Mouse (Mus musculus): Measurements from ENCODE around the gene Gm43191.
"Not testable (repeated sequence)": the region's sequence is repeated elsewhere in the genome, so short reads cannot be mapped to it uniquely, and the experiment has no call there.

The Gm43191 gene

DNA sequence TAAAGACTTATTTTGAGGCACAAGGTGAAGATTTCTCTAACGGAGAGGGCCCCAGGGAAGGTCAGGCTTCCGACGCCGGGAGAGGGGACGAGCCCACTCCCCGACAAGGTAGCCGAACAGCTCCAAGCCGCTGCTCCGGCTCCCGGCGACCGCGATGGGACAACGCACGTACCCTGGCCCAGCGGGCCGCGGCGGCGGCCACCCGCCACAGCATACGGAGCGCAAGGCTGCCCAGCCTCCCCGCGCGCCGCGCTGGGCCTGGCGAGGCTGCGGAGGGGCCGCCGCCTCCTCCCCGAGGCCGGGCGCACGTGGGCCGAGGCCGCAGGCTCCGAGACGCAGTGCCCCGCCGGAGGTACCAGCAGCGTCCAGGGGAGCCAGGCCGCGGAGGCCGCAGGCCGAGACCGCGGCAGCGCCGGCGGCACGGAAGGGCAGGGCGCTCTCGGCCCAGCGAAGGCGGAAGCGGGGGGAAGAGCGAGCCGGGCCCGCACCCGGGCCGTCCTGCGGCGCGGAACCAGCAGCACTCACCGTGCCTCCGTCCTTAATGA is 19.1 kb downstream of the Gm43191 start:
- DNase-seq (ENCODE audit: low read depth, low spot score), result no peak

GRCm38 (mm10) chr3:116661288-116661869 is 19.7 kb downstream of the Gm43191 start:
- no peak for DNase-seq (ENCODE audit: low read depth, low spot score)

GRCm38 (mm10) chr3:116659856-116660430 is 21.1 kb downstream of the Gm43191 start:
- DNase-seq (ENCODE audit: low read depth, low spot score), result no peak

DNA sequence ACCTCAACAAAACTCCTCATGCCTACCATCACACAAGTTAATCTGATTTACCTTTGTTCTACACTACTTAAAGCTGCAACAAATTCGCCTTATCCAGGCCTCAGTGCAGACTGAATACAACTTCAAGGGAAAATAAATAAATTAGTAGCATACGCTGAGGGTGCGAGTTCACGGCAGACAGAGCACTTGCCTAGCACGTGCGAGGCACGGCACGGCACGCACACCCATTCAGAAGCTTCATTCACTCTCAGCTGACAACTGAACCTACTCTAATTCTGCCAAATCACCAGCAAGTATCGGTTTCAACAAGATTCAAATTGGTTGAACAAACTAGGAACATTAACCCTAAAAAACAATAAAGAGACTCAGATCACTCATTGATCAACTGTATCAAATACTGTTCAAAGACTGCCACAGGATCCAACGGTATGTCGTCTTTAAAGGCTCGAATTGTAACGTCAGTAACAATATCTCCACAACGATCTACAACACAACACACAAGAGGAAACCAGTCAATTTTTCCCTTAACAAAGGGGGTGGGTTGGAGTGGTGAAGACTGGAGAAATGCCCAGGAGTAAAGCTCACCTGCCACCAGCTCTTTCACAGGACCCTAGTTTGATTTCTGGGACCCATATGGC is 22.0 kb downstream of the Gm43191 start:
- DNase-seq (ENCODE audit: low read depth, low spot score), result no peak

DNA sequence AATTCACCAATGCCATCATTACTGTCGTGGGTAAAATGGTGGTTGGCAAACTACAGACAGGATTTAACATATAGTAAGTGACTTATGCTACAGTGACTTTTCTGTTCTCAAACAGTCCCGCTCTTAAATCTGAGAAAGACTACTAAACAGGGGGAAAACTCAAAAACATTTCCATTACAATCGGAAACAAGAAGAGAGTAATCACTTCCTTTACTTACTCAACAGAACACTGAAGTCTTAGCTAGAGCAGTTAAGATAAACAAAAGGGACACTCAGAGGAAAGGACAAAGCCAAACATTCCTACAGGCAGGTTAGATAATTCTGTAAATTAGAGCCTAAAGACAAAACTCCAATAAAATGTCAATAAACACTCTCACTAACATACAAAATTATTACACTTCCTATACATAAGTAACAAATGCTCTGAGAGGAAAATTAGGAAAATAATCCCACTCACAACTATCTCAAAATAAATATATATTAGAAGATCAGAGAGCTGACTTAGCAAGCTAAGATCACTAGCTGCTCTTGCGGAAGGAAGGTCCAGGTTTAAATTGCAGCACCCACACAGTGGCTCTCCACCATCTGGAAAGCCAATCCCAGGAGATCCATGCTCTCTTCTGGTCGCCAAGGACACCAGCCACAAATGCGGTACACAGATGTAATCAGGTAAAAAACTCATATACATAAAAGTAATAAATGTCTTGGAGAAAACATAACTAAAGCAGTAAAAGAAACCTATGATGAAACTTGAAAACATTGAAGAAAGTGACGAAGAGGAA is 24.7 kb downstream of the Gm43191 start:
- no peak for DNase-seq (ENCODE audit: low read depth, low spot score)

GRCm38 (mm10) chr3:116654051-116654450 is 27.0 kb downstream of the Gm43191 start:
- not testable (repeated sequence) for DNase-seq (ENCODE audit: low read depth, low spot score)

- no peak for DNase-seq (ENCODE audit: low read depth, low spot score)
Measured at GRCm38 (mm10) chr3:116653278-116653945, 27.6 kb downstream of the Gm43191 start.

- DNase-seq (ENCODE audit: low read depth, low spot score), result no peak
Measured at GRCm38 (mm10) chr3:116652033-116652446, 29.0 kb downstream of the Gm43191 start.

GRCm38 (mm10) chr3:116650698-116651097 is 30.4 kb downstream of the Gm43191 start:
- DNase-seq (ENCODE audit: low read depth, low spot score), result no peak

DNA sequence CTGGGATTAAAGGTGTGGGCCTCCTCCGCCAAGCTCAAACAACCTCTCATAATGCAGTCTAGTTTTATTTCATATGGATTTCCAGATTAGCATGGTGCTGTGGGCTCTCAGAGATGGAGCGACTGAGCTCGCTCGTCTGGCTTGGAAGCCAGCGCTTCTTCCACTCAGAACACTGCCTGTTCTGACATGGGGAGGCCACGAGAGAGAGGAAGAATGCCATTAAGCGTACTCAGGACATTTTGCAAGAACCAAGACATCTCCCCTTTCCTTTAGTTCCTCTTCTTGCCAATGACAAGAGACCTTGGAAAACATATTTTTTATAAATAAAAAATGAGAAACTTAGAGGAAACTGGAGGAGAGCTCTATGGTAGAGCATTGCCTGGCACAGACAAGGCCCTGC is 32.3 kb downstream of the Gm43191 start:
- no peak for DNase-seq (ENCODE audit: low read depth, low spot score)

- no peak for DNase-seq (ENCODE audit: low read depth, low spot score)
Measured at GRCm38 (mm10) chr3:116646387-116646786, 34.7 kb downstream of the Gm43191 start.

- no peak for DNase-seq (ENCODE audit: low read depth, low spot score)
Measured at GRCm38 (mm10) chr3:116642373-116642772, 38.7 kb downstream of the Gm43191 start.

DNA sequence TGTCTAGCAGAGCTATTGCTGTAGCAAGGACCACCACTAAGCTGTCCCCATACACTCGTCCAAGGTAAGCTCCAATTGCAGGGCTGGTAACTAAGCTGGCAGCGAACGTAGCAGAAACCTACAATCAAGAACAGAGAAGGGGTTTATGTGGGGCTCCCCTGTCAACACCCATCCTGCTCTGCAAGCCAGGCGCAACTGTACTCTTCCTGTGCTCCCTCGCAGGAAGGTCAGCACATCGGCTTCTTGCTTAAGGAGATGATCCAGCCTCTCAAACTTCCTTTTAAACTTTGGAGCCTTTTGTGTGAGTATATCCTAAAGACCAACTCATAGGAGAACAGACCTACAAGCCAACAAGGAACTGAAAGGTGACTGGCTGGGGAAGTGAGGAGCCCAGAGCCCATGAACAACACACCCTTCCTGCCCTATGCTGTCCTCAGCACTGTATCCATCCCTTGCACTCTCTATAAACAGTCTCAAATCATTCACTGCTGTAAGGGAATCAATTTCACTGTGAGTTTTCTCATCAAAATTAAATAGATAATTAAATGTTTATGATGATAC is 39.2 kb downstream of the Gm43191 start:
- DNase-seq (ENCODE audit: low read depth, low spot score), result no peak

DNA sequence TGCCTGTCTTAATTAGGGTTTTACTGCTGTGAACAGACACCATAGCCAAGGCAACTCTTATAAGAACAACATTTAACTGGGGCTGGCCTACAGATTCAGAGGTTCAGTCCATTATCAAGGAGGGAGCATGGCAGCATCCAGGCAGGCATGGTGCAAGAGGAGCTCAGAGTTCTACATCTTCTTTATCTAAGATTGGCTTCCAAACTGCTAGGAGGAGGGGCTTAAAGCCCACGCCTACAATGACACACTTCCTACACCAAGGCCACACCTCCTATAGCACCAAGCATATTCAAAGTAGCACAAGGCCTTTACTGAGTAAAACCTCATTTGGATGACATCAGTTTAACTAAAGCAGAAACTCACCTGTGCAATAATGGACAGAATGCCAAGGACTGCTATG is 41.0 kb downstream of the Gm43191 start:
- no peak for DNase-seq (ENCODE audit: low read depth, low spot score)

DNA sequence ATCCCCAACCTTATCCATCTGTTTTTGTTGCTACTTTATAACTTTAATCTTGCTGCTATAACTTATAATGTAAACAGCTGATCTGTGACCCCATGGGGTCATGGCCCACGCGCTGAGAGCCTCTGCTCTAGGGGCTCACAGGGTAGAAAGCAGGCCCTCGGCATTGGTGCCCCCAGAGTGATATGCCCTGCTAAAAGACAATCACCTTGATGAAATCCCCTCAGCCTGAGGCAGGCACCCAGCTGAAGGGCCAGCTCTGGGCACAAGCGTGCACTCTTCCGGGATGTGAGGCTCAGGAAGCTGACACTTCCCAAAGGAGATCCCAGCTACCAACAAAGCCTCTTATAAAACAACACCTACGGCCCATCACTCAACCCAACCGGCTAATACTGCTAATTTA is 42.5 kb downstream of the Gm43191 start:
- no peak for DNase-seq (ENCODE audit: low read depth, low spot score)

DNA sequence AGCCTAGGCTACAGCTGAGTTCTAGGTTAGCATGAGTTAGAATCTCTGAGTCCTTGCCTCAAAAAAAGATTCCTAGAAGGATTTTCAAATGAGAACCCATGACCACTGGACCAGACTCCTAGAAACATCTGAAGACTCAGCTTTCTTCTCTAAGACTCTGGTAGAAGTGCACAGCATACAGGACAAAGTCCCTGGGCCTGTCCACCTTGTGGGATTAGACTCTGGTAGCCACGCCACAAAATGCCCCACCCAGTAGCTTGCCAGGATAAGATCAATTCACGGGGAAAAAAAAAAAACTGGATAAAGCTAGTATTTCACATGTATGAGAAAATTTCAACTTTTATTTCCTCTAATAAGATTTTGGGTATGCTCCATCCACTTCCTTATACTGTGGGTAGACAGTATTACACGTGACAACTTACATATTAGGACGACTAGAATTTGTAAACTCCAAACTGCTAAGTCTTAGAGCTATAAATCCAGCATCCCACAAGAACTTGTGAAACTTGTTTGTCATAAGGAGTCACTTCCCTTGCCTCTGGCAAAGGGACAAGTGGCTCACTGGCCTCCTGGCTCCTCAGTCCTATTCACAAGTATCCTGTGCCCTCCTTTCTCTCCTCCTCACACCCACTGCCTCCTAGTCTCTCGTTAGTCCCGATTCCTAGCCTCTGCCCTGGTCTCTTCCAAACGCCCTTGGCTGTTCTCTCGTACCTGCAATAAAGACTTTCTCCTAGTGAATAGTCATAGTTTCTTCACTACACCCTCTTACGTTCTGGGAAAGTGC is 43.2 kb downstream of the Gm43191 start:
- DNase-seq (ENCODE audit: low read depth, low spot score), result no peak

DNA sequence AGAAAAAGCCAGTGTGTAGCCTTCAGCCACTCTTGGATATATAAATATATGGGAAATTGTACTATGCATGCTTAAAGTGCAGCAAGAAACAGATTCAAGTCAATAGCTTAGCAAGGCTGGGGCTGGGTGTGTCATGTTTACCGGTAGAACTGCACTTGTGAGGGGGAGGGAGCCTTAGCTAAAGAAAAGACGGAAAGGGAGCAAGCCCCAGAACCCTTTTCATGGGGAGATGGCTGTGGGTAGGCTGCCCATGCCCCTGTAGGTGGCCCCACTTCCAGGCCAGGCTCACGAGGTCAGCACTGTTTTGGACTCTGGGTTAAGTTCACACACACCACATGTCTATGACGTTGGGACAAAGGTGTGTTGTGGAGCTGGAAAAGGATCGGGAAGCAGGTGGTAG is 45.3 kb downstream of the Gm43191 start:
- DNase-seq (ENCODE audit: low read depth, low spot score), result no peak

- no peak for DNase-seq (ENCODE audit: low read depth, low spot score)
Measured at GRCm38 (mm10) chr3:116634853-116635252, 46.2 kb downstream of the Gm43191 start.

DNA sequence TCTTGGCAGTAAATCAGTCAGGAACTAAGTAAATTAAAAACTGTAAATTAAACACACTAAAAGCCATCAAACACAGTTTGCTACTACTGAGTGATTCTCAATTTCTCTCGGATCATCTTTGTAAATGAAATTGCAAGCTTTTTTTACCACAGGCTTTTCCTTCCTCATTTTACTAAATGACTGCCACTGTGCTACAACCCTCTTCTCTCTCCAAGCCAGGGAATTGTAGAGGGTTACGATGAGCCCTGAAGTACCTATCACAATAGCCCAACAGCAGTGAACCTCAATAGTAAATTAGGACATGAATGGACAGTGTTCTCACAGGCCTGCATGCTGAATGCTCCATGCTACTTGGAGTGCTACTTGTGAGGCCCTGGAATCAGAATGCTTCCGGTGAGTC is 47.0 kb downstream of the Gm43191 start:
- DNase-seq (ENCODE audit: low read depth, low spot score), result no peak

DNA sequence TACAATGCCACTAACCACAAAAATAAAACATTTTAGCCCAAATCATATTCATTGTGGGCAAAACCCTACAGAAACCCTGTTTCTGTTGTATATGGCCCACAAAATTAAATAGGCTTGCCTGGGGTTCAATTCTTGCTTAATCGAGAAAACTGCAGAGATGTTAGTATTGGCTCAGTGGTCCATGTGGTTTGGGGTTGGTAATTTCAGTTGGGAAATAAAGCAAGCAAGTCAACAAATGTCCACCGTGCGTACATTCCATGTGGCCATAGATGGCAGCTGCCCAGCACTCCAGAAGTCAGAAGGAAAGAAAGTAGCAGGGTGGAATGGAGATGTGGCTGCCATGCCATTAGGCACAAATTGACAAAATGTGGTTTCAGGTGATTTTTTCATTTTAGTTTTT is 48.1 kb downstream of the Gm43191 start:
- DNase-seq (ENCODE audit: low read depth, low spot score), result no peak

DNA sequence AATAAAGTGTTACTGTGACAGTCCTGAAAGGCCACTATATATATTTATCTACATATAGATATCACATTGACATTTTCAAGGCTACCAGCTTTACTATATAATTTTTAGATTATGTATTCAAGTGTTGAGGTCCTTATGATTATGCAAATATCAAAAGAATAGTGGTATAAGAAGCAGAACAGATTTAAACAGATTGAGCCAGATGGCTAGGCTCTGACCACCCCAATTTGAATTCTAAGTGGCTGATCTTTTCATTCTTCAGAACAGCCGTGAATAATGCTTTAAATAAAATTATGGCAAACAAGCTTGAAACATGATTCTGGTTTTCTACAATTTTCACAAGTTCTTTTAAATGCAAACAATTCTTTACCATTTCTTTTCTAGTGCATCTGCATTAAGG is 49.6 kb downstream of the Gm43191 start:
- no peak for DNase-seq (ENCODE audit: low read depth, low spot score)

All from WW6 (cell line).